Mouse (Mus musculus) midbrain, embryonic 14.5 days (tissue): ENCODE measurements around the gene Rtl5. TPM values are rescaled to one million over a fixed set of nuclear protein-coding genes. Genes with fewer than 3 reads are reported as not detected.

ENCODE experiments used
- polyA plus RNA-seq: library from polyadenylated mRNA; unstranded; fragments of >200 nt; fragmentation: Nextera tagmentation; extraction: Ambion mirVana; gene quantifications from 2 replicates; pipeline ENCODE4 v1.2.1, GENCODE M21; 2014

Gene Rtl5
- polyA plus RNA-seq, 1 experiment from 2014 or later, result 4.9 TPM

Other genes with a start within 250 kb of the Rtl5 start
- gene Nhsl2, start 221.9 kb downstream of the Rtl5 start, polyA plus RNA-seq, result 5.8 and 7.8 TPM in 2 replicates
- 60.6 and 76.6 TPM in 2 replicates for gene Pin4, start 48.1 kb upstream of the Rtl5 start, polyA plus RNA-seq
- 1.3 and 3.4 TPM in 2 replicates for gene Ercc6l, start 85.8 kb upstream of the Rtl5 start, polyA plus RNA-seq
- 488 and 497 TPM in 2 replicates for gene Rps4x, start 118.1 kb upstream of the Rtl5 start, polyA plus RNA-seq
- 9.9 and 14.2 TPM in 2 replicates for gene Cited1, start 180.9 kb upstream of the Rtl5 start, polyA plus RNA-seq